Mouse (Mus musculus): ENCODE measurements around the gene Rora.

Rora gene

GRCm38 (mm10) chr9:68875791-68876190, 222.2 kb downstream of the Rora start:
- no peak for TF ChIP-seq CTCF (conservative IDR thresholded peaks at IDR 0.05; ENCODE audit: low read length)
- TF ChIP-seq NANOG (IDR thresholded peaks at IDR 0.05; ENCODE audit: borderline replicate concordance, low read length) = no peak
- TF ChIP-seq POU5F1 (IDR thresholded peaks at IDR 0.05; ENCODE audit: borderline replicate concordance, low read length) = no peak
- no peaks in the 10 kb centered on the region for H3K9me3 ChIP-seq (ENCODE audit: low read length)
- H3K4me1 ChIP-seq (replicated peaks; ENCODE audit: low read depth, low read length) = peaks cover 2% of the 10 kb centered on the region; the same call in 1 of the 2 replicates
- no peak overlapping the region for H3K4me3 ChIP-seq (replicated peaks; ENCODE audit: low read length)
- no peaks in the 10 kb centered on the region for H3K36me3 ChIP-seq (ENCODE audit: insufficient read depth, low read length)
- H3K27me3 ChIP-seq (ENCODE audit: insufficient read depth, low read length) = no peaks in the 10 kb centered on the region

- Histone ChIP-seq H3K27me3 (ENCODE audit: insufficient read depth, low read length) (no peaks in the 10 kb centered on the region), H3K9me3 (ENCODE audit: low read length) (no peaks in the 10 kb centered on the region), H3K4me1 (replicated peaks; ENCODE audit: low read depth, low read length) (no peaks in the 10 kb centered on the region), H3K36me3 (ENCODE audit: insufficient read depth, low read length) (no peaks in the 10 kb centered on the region), H3K4me3 (replicated peaks; ENCODE audit: low read length) (no peak overlapping the region)
- no peak for TF ChIP-seq POU5F1 (IDR thresholded peaks at IDR 0.05; ENCODE audit: borderline replicate concordance, low read length)
- no peak for TF ChIP-seq CTCF (conservative IDR thresholded peaks at IDR 0.05; ENCODE audit: low read length)
- TF ChIP-seq NANOG (IDR thresholded peaks at IDR 0.05; ENCODE audit: borderline replicate concordance, low read length) = no peak
These were observed 222.7 kb downstream of the Rora start for GRCm38 (mm10) chr9:68876289-68876688.

GRCm38 (mm10) chr9:68881896-68882295, 228.3 kb downstream of the Rora start:
- Histone ChIP-seq H3K9me3 (ENCODE audit: low read length) (no peaks in the 10 kb centered on the region), H3K4me3 (replicated peaks; ENCODE audit: low read length) (no peak overlapping the region), H3K36me3 (ENCODE audit: insufficient read depth, low read length) (no peaks in the 10 kb centered on the region), H3K27me3 (ENCODE audit: insufficient read depth, low read length) (peaks cover 4% of the 10 kb centered on the region; the same call in 1 of the 2 replicates), H3K4me1 (replicated peaks; ENCODE audit: low read depth, low read length) (no peaks in the 10 kb centered on the region)
- TF ChIP-seq NANOG (IDR thresholded peaks at IDR 0.05; ENCODE audit: borderline replicate concordance, low read length) (no peak), CTCF (conservative IDR thresholded peaks at IDR 0.05; ENCODE audit: low read length) (no peak), POU5F1 (IDR thresholded peaks at IDR 0.05; ENCODE audit: borderline replicate concordance, low read length) (no peak)

- no peak for TF ChIP-seq POU5F1 (IDR thresholded peaks at IDR 0.05; ENCODE audit: borderline replicate concordance, low read length)
- TF ChIP-seq CTCF (conservative IDR thresholded peaks at IDR 0.05; ENCODE audit: low read length) = no peak
- TF ChIP-seq NANOG (IDR thresholded peaks at IDR 0.05; ENCODE audit: borderline replicate concordance, low read length) = no peak
- Histone ChIP-seq H3K36me3 (ENCODE audit: insufficient read depth, low read length) (no peaks in the 10 kb centered on the region), H3K9me3 (ENCODE audit: low read length) (no peaks in the 10 kb centered on the region)
These were observed 229.4 kb downstream of the Rora start for GRCm38 (mm10) chr9:68883005-68883404.

GRCm38 (mm10) chr9:68883687-68884086, 230.1 kb downstream of the Rora start:
- no peak for TF ChIP-seq POU5F1 (IDR thresholded peaks at IDR 0.05; ENCODE audit: borderline replicate concordance, low read length)
- no peak for TF ChIP-seq NANOG (IDR thresholded peaks at IDR 0.05; ENCODE audit: borderline replicate concordance, low read length)
- TF ChIP-seq CTCF (conservative IDR thresholded peaks at IDR 0.05; ENCODE audit: low read length) = no peak
- Histone ChIP-seq H3K4me3 (replicated peaks; ENCODE audit: low read length) (no peak overlapping the region), H3K9me3 (ENCODE audit: low read length) (no peaks in the 10 kb centered on the region), H3K36me3 (ENCODE audit: insufficient read depth, low read length) (no peaks in the 10 kb centered on the region), H3K27me3 (ENCODE audit: insufficient read depth, low read length) (peaks cover 4% of the 10 kb centered on the region; the same call in 1 of the 2 replicates), H3K4me1 (replicated peaks; ENCODE audit: low read depth, low read length) (no peaks in the 10 kb centered on the region)

More at GRCm38 (mm10) chr9:68883005-68883404, 229.4 kb downstream of the Rora start:
- H3K27me3 ChIP-seq (ENCODE audit: insufficient read depth, low read length) = peaks cover 4% of the 10 kb centered on the region; the same call in 1 of the 2 replicates
- no peak overlapping the region for H3K4me3 ChIP-seq (replicated peaks; ENCODE audit: low read length)
- H3K4me1 ChIP-seq (replicated peaks; ENCODE audit: low read depth, low read length) = no peaks in the 10 kb centered on the region

- TF ChIP-seq CTCF (conservative IDR thresholded peaks at IDR 0.05; ENCODE audit: low read length) = no peak
- Histone ChIP-seq H3K27me3 (ENCODE audit: insufficient read depth, low read length) (peaks cover 4% of the 10 kb centered on the region; the same call in 1 of the 2 replicates), H3K4me1 (replicated peaks; ENCODE audit: low read depth, low read length) (no peaks in the 10 kb centered on the region), H3K9me3 (ENCODE audit: low read length) (no peaks in the 10 kb centered on the region), H3K4me3 (replicated peaks; ENCODE audit: low read length) (no peak overlapping the region), H3K36me3 (ENCODE audit: insufficient read depth, low read length) (no peaks in the 10 kb centered on the region)
These were observed 231.0 kb downstream of the Rora start for GRCm38 (mm10) chr9:68884451-68885035.

GRCm38 (mm10) chr9:68888670-68889069, 235.1 kb downstream of the Rora start:
- Histone ChIP-seq H3K4me1 (replicated peaks; ENCODE audit: low read depth, low read length) (peaks cover 25% of the 10 kb centered on the region), H3K9me3 (ENCODE audit: low read length) (no peaks in the 10 kb centered on the region), H3K27me3 (ENCODE audit: insufficient read depth, low read length) (peaks cover 4% of the 10 kb centered on the region; the same call in 1 of the 2 replicates), H3K36me3 (ENCODE audit: insufficient read depth, low read length) (no peaks in the 10 kb centered on the region), H3K4me3 (replicated peaks; ENCODE audit: low read length) (no peak overlapping the region)
- TF ChIP-seq NANOG (IDR thresholded peaks at IDR 0.05; ENCODE audit: borderline replicate concordance, low read length) (no peak), CTCF (conservative IDR thresholded peaks at IDR 0.05; ENCODE audit: low read length) (no peak), POU5F1 (IDR thresholded peaks at IDR 0.05; ENCODE audit: borderline replicate concordance, low read length) (no peak)

- TF ChIP-seq CTCF (conservative IDR thresholded peaks at IDR 0.05; ENCODE audit: low read length) (no peak), POU5F1 (IDR thresholded peaks at IDR 0.05; ENCODE audit: borderline replicate concordance, low read length) (no peak), NANOG (IDR thresholded peaks at IDR 0.05; ENCODE audit: borderline replicate concordance, low read length) (no peak)
- H3K4me1 ChIP-seq (replicated peaks; ENCODE audit: low read depth, low read length) = peaks cover 37% of the 10 kb centered on the region
- no peaks in the 10 kb centered on the region for H3K36me3 ChIP-seq (ENCODE audit: insufficient read depth, low read length)
- H3K9me3 ChIP-seq (ENCODE audit: low read length) = no peaks in the 10 kb centered on the region
- H3K27me3 ChIP-seq (ENCODE audit: insufficient read depth, low read length) = no peaks in the 10 kb centered on the region; the same call in 1 of the 2 replicates
- H3K4me3 ChIP-seq (replicated peaks; ENCODE audit: low read length) = no peak overlapping the region
These were observed 237.8 kb downstream of the Rora start for GRCm38 (mm10) chr9:68891431-68891830.

- Histone ChIP-seq H3K9me3 (ENCODE audit: low read length) (no peaks in the 10 kb centered on the region), H3K36me3 (ENCODE audit: insufficient read depth, low read length) (no peaks in the 10 kb centered on the region), H3K4me3 (replicated peaks; ENCODE audit: low read length) (no peak overlapping the region), H3K27me3 (ENCODE audit: insufficient read depth, low read length) (no peaks in the 10 kb centered on the region; the same call in 1 of the 2 replicates), H3K4me1 (replicated peaks; ENCODE audit: low read depth, low read length) (peaks cover 39% of the 10 kb centered on the region)
- TF ChIP-seq POU5F1 (IDR thresholded peaks at IDR 0.05; ENCODE audit: borderline replicate concordance, low read length) (no peak), CTCF (conservative IDR thresholded peaks at IDR 0.05; ENCODE audit: low read length) (no peak), NANOG (IDR thresholded peaks at IDR 0.05; ENCODE audit: borderline replicate concordance, low read length) (no peak)
These were observed 238.8 kb downstream of the Rora start for GRCm38 (mm10) chr9:68892356-68892755.

Measured in E14TG2a.4 (cell line).